Mouse (Mus musculus): ENCODE data around the gene Tnfsfm13. TPM values are rescaled to one million over a fixed set of nuclear protein-coding genes. Genes with fewer than 3 reads are reported as not detected.
A peak's percentile ranks its signal among the peaks of the same experiment; 100 is the strongest.
"Not testable (repeated sequence)": the region's sequence is repeated elsewhere in the genome, so short reads cannot be mapped to it uniquely, and the experiment has no call there.

Gene Tnfsfm13
- polyA plus RNA-seq (2015; fragmentation: Nextera tagmentation; extraction: Ambion mirVana) = 4.0 and 6.0 TPM in 2 replicates

DNA sequence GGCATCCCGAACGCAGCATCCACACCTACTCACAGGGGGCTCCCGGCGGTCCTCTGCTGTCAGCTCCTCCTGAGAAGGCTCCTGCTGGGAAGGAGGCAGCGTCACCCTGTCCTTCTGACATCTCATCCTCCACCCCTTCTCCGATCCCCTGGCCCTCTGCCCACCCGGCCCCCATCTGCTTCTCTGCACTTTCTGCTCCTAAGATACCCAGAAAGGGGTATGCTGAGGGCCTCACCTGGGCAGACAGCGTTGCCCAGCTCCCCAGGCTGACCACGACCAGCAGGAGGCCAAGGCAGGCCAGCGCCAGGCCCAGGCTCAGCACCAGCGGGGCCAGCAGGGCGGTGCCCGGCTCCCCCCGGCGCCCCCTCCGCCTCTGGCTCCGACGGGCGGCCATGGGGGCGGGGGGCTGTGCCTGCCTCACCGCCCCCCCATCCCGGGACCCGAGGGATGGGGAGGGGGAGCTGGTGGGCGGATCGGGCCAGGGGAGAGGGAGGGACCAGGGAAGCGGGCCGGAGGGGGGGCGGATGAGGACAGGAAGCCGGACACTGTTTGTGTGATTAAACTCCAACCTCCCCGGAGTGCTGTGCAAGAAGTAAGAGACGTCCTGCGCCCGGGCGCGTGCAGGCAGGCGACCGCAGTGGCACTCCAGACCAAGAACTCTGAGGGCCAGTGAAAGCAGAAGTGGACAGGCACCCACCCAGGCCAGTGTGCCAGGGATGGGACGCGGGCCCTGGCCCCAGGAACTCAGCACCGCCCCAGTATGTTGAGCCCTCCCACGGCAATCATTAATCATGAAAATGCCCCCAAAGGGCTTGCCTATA lies at the start of gene Tnfsfm13, which contains the start of gene Tnfsf12:
Gene Tnfsfm13 (minus strand): TSS at position 738 of the 821 bp plus-strand sequence.
Gene Tnfsf12 (minus strand): TSS at position 489 of the 821 bp plus-strand sequence.
- Histone ChIP-seq H3K9me3 (replicated peaks) (no peaks in the 10 kb centered on the region), H3K27me3 (no peaks in the 10 kb centered on the region), H3K4me3 (replicated peaks) (peak within 1 kb of the TSS; percentile 58), H3K36me3 (no peaks in the 10 kb centered on the region), H3K4me2 (replicated peaks) (peak within 1 kb of the TSS; percentile 86), H3K27ac (replicated peaks) (peak within 1 kb of the TSS; percentile 85), H3K4me1 (peaks cover 17% of the 10 kb centered on the region), H3K9ac (peak within 1 kb of the TSS; percentile 57)
- WGBS = 1% methylated on average over 31 of the region's 41 CpGs
- ATAC-seq (ENCODE audit: insufficient number of reproducible peaks, low FRiP score, low TSS enrichment, low read depth) = peak; percentile 85

DNA sequence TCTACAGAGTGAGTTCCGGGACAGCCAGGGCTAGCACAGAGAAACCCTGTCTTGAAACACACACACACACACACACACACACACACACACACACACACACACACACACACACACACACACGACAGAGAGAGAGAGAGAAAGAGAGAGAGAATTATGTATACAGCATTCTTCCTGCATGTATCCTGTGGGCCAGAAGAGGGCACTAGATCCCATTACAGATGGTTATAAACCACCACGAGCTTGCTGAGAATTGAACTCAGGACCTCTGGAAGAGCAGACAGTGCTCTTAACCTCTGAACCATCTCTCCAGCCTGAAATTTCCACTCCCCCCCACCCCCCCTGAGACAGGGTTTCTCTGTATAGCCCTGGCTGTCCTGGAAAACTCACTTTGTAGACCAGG lies 35.5 kb upstream of the Tnfsfm13 start:
- not testable (repeated sequence) for H3K27ac ChIP-seq (replicated peaks); H3K27me3 ChIP-seq; H3K4me2 ChIP-seq (replicated peaks); H3K4me1 ChIP-seq; H3K9me3 ChIP-seq (replicated peaks); H3K9ac ChIP-seq; H3K4me3 ChIP-seq (replicated peaks); ATAC-seq (ENCODE audit: insufficient number of reproducible peaks, low FRiP score, low TSS enrichment, low read depth)
- H3K36me3 ChIP-seq = peaks cover 32% of the 10 kb centered on the region
- WGBS = 89% methylated on average over 2 of the region's 3 CpGs

DNA sequence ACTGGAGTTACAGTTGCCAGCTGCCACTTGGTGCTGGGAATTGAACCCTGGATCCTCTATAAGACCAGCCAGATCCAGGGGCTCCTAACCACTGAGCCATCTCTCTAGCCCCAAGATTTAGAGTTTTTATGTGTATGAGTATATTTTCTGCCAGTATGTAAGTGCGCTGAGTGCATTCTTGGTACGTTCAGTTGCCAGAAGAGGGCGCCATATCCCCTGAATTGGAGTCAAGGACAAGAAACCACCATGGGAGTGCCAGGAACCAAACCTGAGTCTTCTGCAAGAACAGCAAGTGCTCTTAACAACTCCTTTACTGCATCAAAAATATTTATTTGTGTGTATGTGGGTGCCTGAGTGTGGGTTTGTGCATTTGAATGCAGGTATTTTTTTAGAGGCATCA lies 33.2 kb upstream of the Tnfsfm13 start:
- Histone ChIP-seq H3K9me3 (replicated peaks) (no peaks in the 10 kb centered on the region), H3K4me3 (replicated peaks) (no peak overlapping the region), H3K36me3 (peaks cover 8% of the 10 kb centered on the region), H3K27me3 (no peaks in the 10 kb centered on the region), H3K4me2 (replicated peaks) (no peak overlapping the region), H3K4me1 (no peaks in the 10 kb centered on the region), H3K9ac (no peak overlapping the region), H3K27ac (replicated peaks) (no peak overlapping the region)
- no peak for ATAC-seq (ENCODE audit: insufficient number of reproducible peaks, low FRiP score, low TSS enrichment, low read depth)
- WGBS = 18% methylated on average over 3 of the region's 3 CpGs

GRCm38 (mm10) chr11:69725951-69726350 lies 30.1 kb upstream of the Tnfsfm13 start:
- Histone ChIP-seq H3K27me3 (no peaks in the 10 kb centered on the region), H3K4me1 (no peaks in the 10 kb centered on the region), H3K4me3 (replicated peaks) (no peak overlapping the region), H3K9ac (no peak overlapping the region), H3K9me3 (replicated peaks) (no peaks in the 10 kb centered on the region), H3K36me3 (no peaks in the 10 kb centered on the region), H3K27ac (replicated peaks) (no peak overlapping the region), H3K4me2 (replicated peaks) (no peak overlapping the region)
- 37% methylated on average over 5 of the region's 5 CpGs for WGBS
- no peak for ATAC-seq (ENCODE audit: insufficient number of reproducible peaks, low FRiP score, low TSS enrichment, low read depth)

DNA sequence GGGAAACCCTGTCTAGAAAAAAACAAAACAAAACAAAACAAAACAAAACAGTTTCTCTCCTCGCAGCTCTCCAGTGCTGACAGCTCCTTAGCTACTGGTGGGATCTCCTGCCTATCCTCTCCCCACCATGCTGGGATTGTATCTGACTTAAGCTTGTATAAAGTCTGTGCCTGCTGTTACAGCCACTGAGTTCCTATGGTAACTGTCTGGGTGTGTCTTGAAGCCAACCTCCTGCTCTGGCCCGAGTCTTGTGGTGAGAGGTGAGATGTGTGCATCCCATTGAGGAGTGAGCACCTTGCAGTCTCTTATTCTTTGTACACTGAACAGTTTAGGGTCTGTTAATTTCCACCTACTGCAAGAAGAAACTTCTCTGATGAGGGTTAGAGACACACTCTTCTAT lies 27.2 kb upstream of the Tnfsfm13 start:
- ATAC-seq (ENCODE audit: insufficient number of reproducible peaks, low FRiP score, low TSS enrichment, low read depth) = no peak
- no peaks in the 10 kb centered on the region for H3K27me3 ChIP-seq
- H3K4me3 ChIP-seq (replicated peaks) = no peak overlapping the region
- no peak overlapping the region for H3K27ac ChIP-seq (replicated peaks)
- no peaks in the 10 kb centered on the region for H3K36me3 ChIP-seq
- no peak overlapping the region for H3K4me2 ChIP-seq (replicated peaks)
- no peaks in the 10 kb centered on the region for H3K9me3 ChIP-seq (replicated peaks)
- H3K4me1 ChIP-seq = no peaks in the 10 kb centered on the region
- H3K9ac ChIP-seq = no peak overlapping the region
- 42% methylated on average over 2 of the region's 2 CpGs for WGBS

DNA sequence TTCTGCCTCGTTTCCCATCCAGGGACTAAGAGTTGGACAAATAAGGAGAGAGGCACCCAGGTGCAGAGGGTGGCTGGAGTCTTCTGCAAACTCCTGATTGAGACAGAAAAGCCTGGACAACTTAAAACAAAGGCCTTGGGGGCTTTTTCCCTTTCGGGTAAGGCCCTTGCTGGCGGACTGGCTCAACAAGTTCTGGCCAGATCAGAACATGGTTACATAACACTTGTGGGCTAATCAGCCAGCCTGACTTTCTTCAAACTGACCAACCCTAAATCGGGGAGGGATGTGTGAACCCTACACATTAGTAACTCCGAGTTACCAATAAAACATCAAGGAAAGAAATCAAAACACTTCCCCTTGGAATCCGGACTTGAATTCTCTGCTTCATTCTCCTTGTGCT lies 25.0 kb upstream of the Tnfsfm13 start:
- no peak overlapping the region for H3K4me2 ChIP-seq (replicated peaks)
- no peak overlapping the region for H3K9ac ChIP-seq
- H3K4me3 ChIP-seq (replicated peaks) = no peak overlapping the region
- ATAC-seq (ENCODE audit: insufficient number of reproducible peaks, low FRiP score, low TSS enrichment, low read depth) = no peak
- no peak overlapping the region for H3K27ac ChIP-seq (replicated peaks)
- H3K27me3 ChIP-seq = no peaks in the 10 kb centered on the region
- no peaks in the 10 kb centered on the region for H3K4me1 ChIP-seq
- 63% methylated on average over 6 of the region's 6 CpGs for whole genome bisulfite sequencing
- no peaks in the 10 kb centered on the region for H3K9me3 ChIP-seq (replicated peaks)
- no peaks in the 10 kb centered on the region for H3K36me3 ChIP-seq

DNA sequence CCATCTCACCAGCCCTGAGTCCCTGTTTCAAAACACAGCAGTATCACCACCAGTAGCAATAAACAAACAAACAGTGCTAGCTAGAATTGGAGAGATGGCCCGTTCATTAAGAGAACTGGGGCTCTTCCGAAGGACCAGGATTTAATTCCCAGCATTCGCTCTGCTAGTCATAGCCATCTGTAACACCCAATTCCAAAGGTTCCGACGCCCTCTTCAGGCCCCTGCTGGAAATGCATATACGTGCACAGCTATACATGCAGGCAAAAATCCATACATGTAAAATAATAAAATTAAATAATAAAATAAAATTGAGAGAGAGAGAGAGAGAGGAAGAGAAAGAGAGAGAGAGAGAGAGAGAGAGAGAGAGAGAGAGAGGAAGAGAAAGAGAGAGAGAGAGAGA lies 23.5 kb upstream of the Tnfsfm13 start:
- 74% methylated on average over 6 of the region's 6 CpGs for WGBS
- no peak overlapping the region for H3K27ac ChIP-seq (replicated peaks)

GRCm38 (mm10) chr11:69718661-69719060 lies 22.8 kb upstream of the Tnfsfm13 start:
- no peak overlapping the region for H3K4me3 ChIP-seq (replicated peaks)
- no peaks in the 10 kb centered on the region for H3K27me3 ChIP-seq
- 0 out of 2 replicates have a peak, but pooled peaks cover 5% of the 10 kb centered on the region for H3K4me1 ChIP-seq
- H3K4me2 ChIP-seq (replicated peaks) = 0 out of 2 replicates have a peak overlapping the region, but pooled peaks have one; percentile 8
- no peak overlapping the region for H3K9ac ChIP-seq
- WGBS = 26% methylated on average over 15 of the region's 15 CpGs
- H3K27ac ChIP-seq (replicated peaks) = no peak overlapping the region
- no peaks in the 10 kb centered on the region for H3K9me3 ChIP-seq (replicated peaks)
- no peak for ATAC-seq (ENCODE audit: insufficient number of reproducible peaks, low FRiP score, low TSS enrichment, low read depth)
- H3K36me3 ChIP-seq = no peaks in the 10 kb centered on the region

More for the DNA sequence above, 23.5 kb upstream of the Tnfsfm13 start:
- Histone ChIP-seq H3K9me3 (replicated peaks) (no peaks in the 10 kb centered on the region), H3K36me3 (no peaks in the 10 kb centered on the region), H3K4me3 (replicated peaks) (no peak overlapping the region), H3K27me3 (no peaks in the 10 kb centered on the region), H3K4me2 (replicated peaks) (no peak overlapping the region), H3K9ac (no peak overlapping the region), H3K4me1 (0 out of 2 replicates have a peak, but pooled peaks cover 5% of the 10 kb centered on the region)
- no peak for ATAC-seq (ENCODE audit: insufficient number of reproducible peaks, low FRiP score, low TSS enrichment, low read depth)

DNA sequence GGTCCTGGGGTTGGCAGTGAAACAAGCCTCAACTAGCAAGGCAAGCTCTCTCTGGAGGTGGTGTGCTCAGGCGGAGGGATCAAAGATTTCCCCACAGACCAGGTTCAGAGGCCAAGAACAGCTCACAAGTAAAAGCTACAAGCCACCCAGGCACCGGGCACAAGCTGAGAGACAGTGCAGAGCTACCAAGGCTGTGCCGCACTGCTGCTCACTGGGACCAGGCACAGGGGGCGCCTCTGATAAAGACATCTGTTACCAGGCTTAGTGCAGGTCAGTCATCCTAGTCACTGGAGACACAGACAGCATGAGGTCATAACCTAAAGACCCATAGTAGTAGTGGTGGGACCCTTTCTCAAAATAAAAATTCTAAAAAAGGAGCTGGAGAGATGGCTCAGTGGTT lies 21.1 kb upstream of the Tnfsfm13 start:
- no peak overlapping the region for H3K9ac ChIP-seq
- no peaks in the 10 kb centered on the region for H3K36me3 ChIP-seq
- no peak overlapping the region for H3K4me2 ChIP-seq (replicated peaks)
- no peak overlapping the region for H3K4me3 ChIP-seq (replicated peaks)
- 0 out of 2 replicates have a peak, but pooled peaks cover 5% of the 10 kb centered on the region for H3K4me1 ChIP-seq
- no peak for ATAC-seq (ENCODE audit: insufficient number of reproducible peaks, low FRiP score, low TSS enrichment, low read depth)
- no peaks in the 10 kb centered on the region for H3K9me3 ChIP-seq (replicated peaks)
- 70% methylated on average over 4 of the region's 4 CpGs for WGBS
- H3K27me3 ChIP-seq = no peaks in the 10 kb centered on the region
- H3K27ac ChIP-seq (replicated peaks) = no peak overlapping the region

DNA sequence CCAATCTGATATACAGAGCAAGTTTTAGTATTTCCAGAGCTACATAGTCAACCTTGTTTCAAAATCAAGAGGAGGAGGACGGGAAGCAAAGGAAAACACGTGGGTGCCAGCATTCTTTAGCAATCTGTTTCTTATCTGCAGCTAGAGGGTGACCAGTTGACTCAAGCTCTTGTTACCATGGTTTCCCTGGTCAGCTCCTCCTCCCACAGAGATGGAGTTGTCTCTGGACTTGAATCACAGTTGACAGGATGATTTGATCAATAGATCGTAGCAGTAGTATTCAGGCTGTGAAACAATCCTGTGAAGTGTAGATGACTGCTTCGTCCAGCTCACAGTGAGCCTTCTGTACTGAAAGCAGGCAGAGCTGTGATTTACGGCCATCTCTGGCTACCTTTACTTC lies 20.0 kb upstream of the Tnfsfm13 start:
- H3K27ac ChIP-seq (replicated peaks) = no peak overlapping the region

GRCm38 (mm10) chr11:69715482-69715881 lies 19.6 kb upstream of the Tnfsfm13 start:
- Histone ChIP-seq H3K4me3 (replicated peaks) (no peak overlapping the region), H3K9ac (no peak overlapping the region), H3K27me3 (no peaks in the 10 kb centered on the region), H3K4me2 (replicated peaks) (no peak overlapping the region), H3K36me3 (no peaks in the 10 kb centered on the region), H3K9me3 (replicated peaks) (no peaks in the 10 kb centered on the region), H3K4me1 (0 out of 2 replicates have a peak, but pooled peaks cover 5% of the 10 kb centered on the region), H3K27ac (replicated peaks) (no peak overlapping the region)
- 58% methylated on average over 9 of the region's 9 CpGs for WGBS
- ATAC-seq (ENCODE audit: insufficient number of reproducible peaks, low FRiP score, low TSS enrichment, low read depth) = no peak

More for the DNA sequence above, 20.0 kb upstream of the Tnfsfm13 start:
- no peaks in the 10 kb centered on the region for H3K36me3 ChIP-seq
- H3K9ac ChIP-seq = no peak overlapping the region
- H3K9me3 ChIP-seq (replicated peaks) = no peaks in the 10 kb centered on the region
- H3K4me1 ChIP-seq = 0 out of 2 replicates have a peak, but pooled peaks cover 5% of the 10 kb centered on the region
- H3K27me3 ChIP-seq = no peaks in the 10 kb centered on the region
- H3K4me3 ChIP-seq (replicated peaks) = no peak overlapping the region
- WGBS = 26% methylated on average over 5 of the region's 5 CpGs
- no peak for ATAC-seq (ENCODE audit: insufficient number of reproducible peaks, low FRiP score, low TSS enrichment, low read depth)
- no peak overlapping the region for H3K4me2 ChIP-seq (replicated peaks)
